Mouse (Mus musculus): Measurements from ENCODE around the gene Tmem94. TPM values are rescaled to one million over a fixed set of nuclear protein-coding genes. Genes with fewer than 3 reads are reported as not detected.
"Not testable (repeated sequence)": the region's sequence is repeated elsewhere in the genome, so short reads cannot be mapped to it uniquely, and the experiment has no call there.

The Tmem94 gene
- polyA plus RNA-seq, 1 experiment from 2014 or later: 30.9 TPM

DNA sequence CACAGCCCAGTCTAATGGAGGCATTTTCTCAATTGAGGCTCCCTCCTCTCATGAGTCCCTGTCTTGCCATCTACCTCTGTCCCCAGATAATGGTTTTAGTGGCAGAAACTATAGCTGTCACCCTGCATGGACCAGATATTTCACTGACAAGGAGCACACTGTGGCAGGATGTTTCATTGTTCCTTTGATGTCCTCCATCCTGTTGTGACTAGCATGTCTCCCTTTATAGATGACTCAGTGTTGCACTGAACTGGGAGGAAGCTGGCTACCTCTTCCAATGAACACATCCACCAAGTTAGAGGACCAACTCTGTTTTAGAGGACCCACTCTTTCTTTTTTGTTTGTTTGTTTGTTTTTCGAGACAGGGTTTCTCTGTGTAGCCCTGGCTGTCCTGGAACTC, 19.1 kb upstream of the Tmem94 start:
- no peak for ATAC-seq (ENCODE audit: low FRiP score)
- Histone ChIP-seq H3K9ac (no peak overlapping the region), H3K36me3 (no peaks in the 10 kb centered on the region), H3K27ac (no peak overlapping the region), H3K4me3 (no peak overlapping the region), H3K9me3 (no peaks in the 10 kb centered on the region), H3K27me3 (no peaks in the 10 kb centered on the region), H3K4me1 (replicated peaks) (peaks cover 8% of the 10 kb centered on the region), H3K4me2 (no peak overlapping the region)
- WGBS: 92% methylated on average over 1 of the region's 1 CpGs

DNA sequence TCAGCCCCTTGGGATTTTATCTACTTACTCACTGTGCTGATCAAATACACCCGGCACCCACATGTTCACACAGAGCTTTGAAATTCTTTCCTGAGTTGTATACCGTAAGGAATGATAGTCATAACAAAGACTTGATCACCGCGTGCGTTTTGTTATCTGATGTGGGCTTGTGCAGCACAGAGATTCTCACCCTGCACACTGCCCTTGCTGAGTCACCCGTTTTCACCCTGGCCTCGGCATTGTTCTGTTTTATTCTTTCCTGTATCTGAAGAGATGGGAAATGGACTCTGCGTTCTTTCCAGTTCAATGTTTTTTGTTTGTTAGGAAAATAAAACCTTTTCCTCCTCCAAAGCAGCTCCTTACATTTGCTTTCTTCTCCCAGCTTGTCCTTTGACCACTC, 18.5 kb upstream of the Tmem94 start:
- Histone ChIP-seq H3K9me3 (no peaks in the 10 kb centered on the region), H3K27me3 (no peaks in the 10 kb centered on the region), H3K4me2 (peak overlapping the region; percentile 43), H3K9ac (no peak overlapping the region), H3K4me1 (replicated peaks) (peaks cover 8% of the 10 kb centered on the region), H3K27ac (no peak overlapping the region), H3K36me3 (no peaks in the 10 kb centered on the region), H3K4me3 (no peak overlapping the region)
- 53% methylated on average over 8 of the region's 8 CpGs for WGBS
- no peak for ATAC-seq (ENCODE audit: low FRiP score)

DNA sequence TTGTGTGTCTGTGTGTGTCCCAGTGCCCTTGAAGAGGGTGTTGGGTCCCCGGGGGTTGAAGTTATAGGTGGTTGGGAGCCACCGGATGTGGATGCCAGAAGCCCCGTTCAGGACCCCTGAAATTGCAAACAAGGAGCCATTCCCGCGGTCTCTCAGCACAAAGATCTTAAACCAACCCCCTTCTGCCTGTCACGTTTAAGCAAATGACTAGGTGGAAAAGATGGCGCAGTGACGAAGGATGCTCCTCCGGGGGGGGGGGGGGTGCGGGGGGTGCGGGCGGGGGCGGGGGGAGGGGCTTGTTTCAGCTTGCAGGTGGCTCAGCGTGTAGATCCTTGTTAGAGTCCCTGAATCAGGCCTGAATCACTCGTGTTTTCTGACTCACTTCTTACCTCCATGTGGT, 17.9 kb upstream of the Tmem94 start:
- H3K4me2 ChIP-seq: peak overlapping the region; percentile 43
- peaks cover 8% of the 10 kb centered on the region for H3K4me1 ChIP-seq (replicated peaks)
- no peaks in the 10 kb centered on the region for H3K36me3 ChIP-seq
- no peaks in the 10 kb centered on the region for H3K9me3 ChIP-seq
- no peaks in the 10 kb centered on the region for H3K27me3 ChIP-seq
- H3K27ac ChIP-seq: no peak overlapping the region
- peak overlapping the region; percentile 15 for H3K4me3 ChIP-seq
- ATAC-seq (ENCODE audit: low FRiP score): no peak
- peak overlapping the region; percentile 53; the same call in 1 of the 2 replicates for H3K9ac ChIP-seq
- 10% methylated on average over 15 of the region's 15 CpGs for WGBS

DNA sequence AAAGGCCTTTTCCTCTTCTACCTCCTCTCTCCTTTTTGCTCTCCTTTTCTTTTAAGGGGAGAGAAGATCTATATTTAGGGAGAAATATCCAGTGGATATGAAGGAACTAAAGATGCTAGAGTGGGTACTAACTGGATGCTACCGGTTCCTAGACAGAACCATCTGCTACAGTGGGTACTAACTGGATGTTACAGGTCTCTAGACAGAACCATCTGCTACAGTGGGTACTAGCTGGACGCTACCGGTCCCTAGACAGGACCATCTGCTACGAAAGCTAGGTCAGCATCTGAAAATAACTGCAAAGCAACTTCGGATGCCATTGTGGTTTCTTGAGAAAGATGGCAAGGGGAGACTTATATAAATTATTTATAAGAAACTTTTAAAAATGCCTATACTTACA, 15.4 kb upstream of the Tmem94 start:
- H3K4me1 ChIP-seq (replicated peaks): peaks cover 13% of the 10 kb centered on the region
- ATAC-seq (ENCODE audit: low FRiP score): no peak
- 84% methylated on average over 5 of the region's 5 CpGs for WGBS
- no peak overlapping the region for H3K4me2 ChIP-seq
- no peak overlapping the region for H3K9ac ChIP-seq
- no peak overlapping the region for H3K27ac ChIP-seq
- H3K9me3 ChIP-seq: no peaks in the 10 kb centered on the region
- H3K36me3 ChIP-seq: no peaks in the 10 kb centered on the region
- no peaks in the 10 kb centered on the region for H3K27me3 ChIP-seq
- H3K4me3 ChIP-seq: no peak overlapping the region

DNA sequence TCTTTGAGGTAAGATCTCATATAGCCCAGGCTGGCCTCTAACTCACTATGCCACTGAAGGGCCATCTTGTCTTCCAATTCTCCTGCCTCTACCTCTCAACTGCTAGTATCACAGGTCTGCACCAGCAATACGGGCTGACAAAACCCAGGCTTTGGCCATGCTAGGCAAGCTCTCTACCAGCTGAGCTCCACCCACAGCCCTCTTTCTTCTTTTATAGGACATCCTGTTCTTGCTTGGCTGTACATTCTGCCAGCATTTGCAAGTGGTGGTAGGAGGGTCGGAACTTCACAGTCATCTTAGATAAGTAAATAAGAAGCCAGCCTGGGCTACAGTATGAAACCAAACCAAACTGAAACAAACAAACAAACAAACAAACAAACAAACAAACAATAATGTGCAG, 13.5 kb upstream of the Tmem94 start:
- Histone ChIP-seq H3K9me3 (no peaks in the 10 kb centered on the region), H3K4me2 (no peak overlapping the region), H3K4me1 (replicated peaks) (peaks cover 13% of the 10 kb centered on the region), H3K9ac (no peak overlapping the region), H3K27me3 (no peaks in the 10 kb centered on the region), H3K4me3 (no peak overlapping the region), H3K27ac (no peak overlapping the region), H3K36me3 (no peaks in the 10 kb centered on the region)
- 68% methylated on average over 2 of the region's 2 CpGs for WGBS
- no peak for ATAC-seq (ENCODE audit: low FRiP score)

DNA sequence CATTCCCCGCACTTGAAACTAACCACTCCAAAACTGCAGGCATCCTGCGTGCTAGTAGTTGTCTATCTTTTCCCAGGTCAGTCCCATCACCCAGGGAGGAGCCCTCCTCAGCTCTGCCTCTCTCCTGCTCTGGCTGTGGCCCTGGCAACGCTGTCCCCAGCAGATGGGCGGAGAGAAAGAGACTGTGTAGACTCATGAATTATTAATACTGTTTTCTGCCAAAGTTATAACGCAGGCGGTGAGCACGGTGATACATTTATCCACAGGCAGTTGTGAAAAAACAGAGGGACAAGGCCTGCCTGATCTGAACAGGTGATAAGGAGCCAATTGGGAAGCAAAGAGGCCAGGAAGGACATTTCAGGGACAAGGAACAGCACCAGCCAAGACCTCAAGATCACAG, 12.6 kb upstream of the Tmem94 start:
- H3K4me3 ChIP-seq: no peak overlapping the region
- H3K9ac ChIP-seq: no peak overlapping the region
- peak overlapping the region; percentile 44; the same call in 1 of the 2 replicates for H3K27ac ChIP-seq
- peaks cover 7% of the 10 kb centered on the region; the same call in 1 of the 2 replicates for H3K4me1 ChIP-seq (replicated peaks)
- no peaks in the 10 kb centered on the region for H3K36me3 ChIP-seq
- H3K9me3 ChIP-seq: no peaks in the 10 kb centered on the region
- 22% methylated on average over 7 of the region's 7 CpGs for WGBS
- ATAC-seq (ENCODE audit: low FRiP score): no peak
- no peaks in the 10 kb centered on the region for H3K27me3 ChIP-seq
- H3K4me2 ChIP-seq: no peak overlapping the region

DNA sequence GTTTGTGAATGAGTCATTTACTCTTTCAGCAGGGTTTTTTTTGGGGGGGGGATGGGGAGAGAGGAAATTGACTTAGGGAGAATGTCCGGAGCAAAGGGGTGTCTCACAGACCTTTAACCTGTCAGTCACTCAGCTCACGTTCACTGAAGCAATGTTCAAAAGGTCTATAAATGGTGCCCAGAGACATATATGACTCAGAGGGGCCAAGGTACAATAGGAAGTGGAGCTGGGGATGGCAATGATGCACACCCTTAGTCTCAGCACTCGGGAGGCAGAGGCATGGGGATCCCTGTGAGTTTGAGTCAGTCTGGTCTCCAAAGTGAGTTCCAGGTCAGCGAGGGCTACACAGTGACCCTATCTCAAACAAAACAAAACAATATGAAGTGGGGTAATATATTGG, 11.7 kb upstream of the Tmem94 start:
- Histone ChIP-seq H3K9me3 (no peaks in the 10 kb centered on the region), H3K27me3 (no peaks in the 10 kb centered on the region), H3K27ac (no peak overlapping the region), H3K9ac (no peak overlapping the region), H3K36me3 (no peaks in the 10 kb centered on the region), H3K4me1 (replicated peaks) (peaks cover 6% of the 10 kb centered on the region; the same call in 1 of the 2 replicates), H3K4me2 (no peak overlapping the region), H3K4me3 (no peak overlapping the region)
- ATAC-seq (ENCODE audit: low FRiP score): no peak
- WGBS: 78% methylated on average over 4 of the region's 4 CpGs

DNA sequence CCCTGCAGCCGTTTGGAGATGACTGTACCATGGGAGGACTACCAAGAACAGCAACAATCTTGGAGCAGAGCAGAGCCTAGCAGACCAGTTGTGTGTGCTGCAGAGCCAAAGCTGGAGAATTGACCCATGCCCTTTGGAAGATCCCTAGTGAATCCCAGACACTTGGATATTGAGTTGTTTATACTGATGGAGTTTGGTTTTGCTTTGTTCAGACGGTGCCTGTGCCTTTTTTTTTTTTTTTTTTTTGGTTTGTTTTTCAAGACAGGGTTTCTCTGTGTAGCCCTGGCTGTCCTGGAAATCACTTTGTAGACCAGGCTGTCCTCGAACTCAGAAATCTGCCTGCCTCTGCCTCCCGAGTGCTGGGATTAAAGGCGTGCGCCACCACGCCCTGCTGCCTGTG, 3.1 kb upstream of the Tmem94 start:
- not testable (repeated sequence) for H3K36me3 ChIP-seq; H3K4me3 ChIP-seq; H3K27ac ChIP-seq; H3K9ac ChIP-seq; H3K27me3 ChIP-seq; H3K4me2 ChIP-seq; ATAC-seq (ENCODE audit: low FRiP score); H3K9me3 ChIP-seq
- peaks cover 15% of the 10 kb centered on the region for H3K4me1 ChIP-seq (replicated peaks)
- WGBS: 92% methylated on average over 7 of the region's 7 CpGs

DNA sequence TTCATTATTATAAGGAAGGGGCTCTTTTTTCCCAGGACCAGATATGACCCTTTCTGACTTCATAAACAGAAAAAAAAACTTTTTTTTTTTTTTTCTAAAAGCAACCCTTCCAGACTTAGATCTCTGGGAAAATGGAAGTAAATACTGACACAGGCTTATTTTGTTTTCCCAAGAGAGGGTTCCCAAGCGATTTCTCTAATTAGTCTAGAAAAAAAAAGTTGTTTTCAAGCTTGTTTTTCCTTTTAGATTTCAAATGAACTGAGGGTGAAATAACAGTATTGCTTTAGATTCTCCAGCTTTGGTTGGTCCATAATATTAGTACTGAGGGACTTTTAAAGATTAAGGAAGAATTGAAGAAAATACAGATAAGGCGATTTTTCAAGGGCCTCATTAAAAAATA, 535 bp upstream of the Tmem94 start:
- Histone ChIP-seq H3K4me2 (peak overlapping the region; percentile 53), H3K36me3 (no peaks in the 10 kb centered on the region), H3K9ac (peak overlapping the region; percentile 96), H3K9me3 (no peaks in the 10 kb centered on the region), H3K4me1 (replicated peaks) (peaks cover 36% of the 10 kb centered on the region), H3K27ac (peak overlapping the region; percentile 73; the same call in 1 of the 2 replicates), H3K4me3 (peak overlapping the region; percentile 77), H3K27me3 (no peaks in the 10 kb centered on the region)
- 27% methylated on average over 2 of the region's 2 CpGs for WGBS
- no peak for ATAC-seq (ENCODE audit: low FRiP score)

DNA sequence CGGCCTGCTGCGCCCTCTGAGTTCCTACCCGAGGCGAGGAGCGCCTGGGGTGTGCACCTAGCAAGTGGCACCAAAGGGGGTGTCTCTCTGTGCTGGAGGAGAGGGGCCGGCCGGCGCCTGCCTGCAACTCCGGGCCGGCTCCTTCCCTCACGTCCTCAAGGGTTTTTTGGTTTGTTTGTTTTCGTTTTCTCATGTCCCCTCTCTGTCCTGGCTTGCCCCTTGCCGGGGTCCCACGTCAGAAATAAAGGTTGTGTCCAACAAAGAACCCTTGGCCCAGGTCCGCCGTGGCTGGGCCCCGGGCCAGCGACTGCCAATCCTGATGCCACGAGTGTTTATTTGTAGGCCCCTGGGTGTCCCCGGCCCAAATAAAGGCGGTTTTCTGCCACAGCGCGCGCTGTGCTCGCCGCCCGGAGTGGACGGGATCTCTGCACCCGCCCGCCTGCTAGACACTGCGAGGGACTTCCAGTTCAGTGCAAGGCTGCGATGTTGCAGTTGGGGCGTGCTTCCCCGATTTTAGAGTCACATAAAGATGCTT, 441 bp downstream of the Tmem94 start:
- WGBS: 1% methylated on average over 34 of the region's 34 CpGs
- peak overlapping the region; percentile 62 for H3K4me2 ChIP-seq
- no peaks in the 10 kb centered on the region for H3K9me3 ChIP-seq
- peaks cover 42% of the 10 kb centered on the region for H3K4me1 ChIP-seq (replicated peaks)
- H3K36me3 ChIP-seq: no peaks in the 10 kb centered on the region
- peak overlapping the region; percentile 77 for H3K4me3 ChIP-seq
- H3K27me3 ChIP-seq: no peaks in the 10 kb centered on the region
- peak overlapping the region; percentile 96 for H3K9ac ChIP-seq
- ATAC-seq (ENCODE audit: low FRiP score): peak; percentile 88
- peak overlapping the region; percentile 92 for H3K27ac ChIP-seq

DNA sequence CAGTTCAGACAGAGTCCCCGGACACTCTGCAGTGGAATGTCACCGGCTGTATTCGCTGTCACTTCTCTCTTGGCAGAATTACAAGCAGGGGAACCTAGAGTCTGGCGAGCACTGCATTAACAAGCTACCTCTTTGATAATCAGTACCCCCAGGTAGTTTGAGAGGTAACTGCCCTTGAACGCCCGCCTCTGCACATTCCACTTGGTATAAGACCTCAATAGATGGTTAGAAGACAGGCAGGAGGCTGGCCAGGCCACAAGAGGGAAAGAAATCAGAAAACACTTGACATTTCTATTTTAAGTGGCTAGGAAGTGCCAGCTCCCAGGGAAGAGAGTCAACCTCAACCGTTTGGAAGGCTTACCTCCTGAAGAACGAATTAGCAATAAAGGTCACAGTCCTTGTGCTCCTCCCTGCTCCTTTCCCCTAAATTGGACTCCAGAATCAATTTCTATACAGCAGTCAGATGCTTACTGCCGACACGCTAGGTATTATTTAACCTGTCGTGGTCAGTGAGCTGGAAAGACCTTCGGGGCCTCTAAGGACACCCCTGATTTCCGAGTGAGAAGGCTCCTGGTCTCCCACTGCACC, 1.2 kb downstream of the Tmem94 start:
- peak overlapping the region; percentile 96 for H3K9ac ChIP-seq
- H3K4me1 ChIP-seq (replicated peaks): peaks cover 42% of the 10 kb centered on the region
- no peak for ATAC-seq (ENCODE audit: low FRiP score)
- peak overlapping the region; percentile 77 for H3K4me3 ChIP-seq
- peak overlapping the region; percentile 92 for H3K27ac ChIP-seq
- no peaks in the 10 kb centered on the region for H3K36me3 ChIP-seq
- H3K27me3 ChIP-seq: no peaks in the 10 kb centered on the region
- H3K9me3 ChIP-seq: no peaks in the 10 kb centered on the region
- 38% methylated on average over 13 of the region's 13 CpGs for WGBS
- H3K4me2 ChIP-seq: peak overlapping the region; percentile 62

DNA sequence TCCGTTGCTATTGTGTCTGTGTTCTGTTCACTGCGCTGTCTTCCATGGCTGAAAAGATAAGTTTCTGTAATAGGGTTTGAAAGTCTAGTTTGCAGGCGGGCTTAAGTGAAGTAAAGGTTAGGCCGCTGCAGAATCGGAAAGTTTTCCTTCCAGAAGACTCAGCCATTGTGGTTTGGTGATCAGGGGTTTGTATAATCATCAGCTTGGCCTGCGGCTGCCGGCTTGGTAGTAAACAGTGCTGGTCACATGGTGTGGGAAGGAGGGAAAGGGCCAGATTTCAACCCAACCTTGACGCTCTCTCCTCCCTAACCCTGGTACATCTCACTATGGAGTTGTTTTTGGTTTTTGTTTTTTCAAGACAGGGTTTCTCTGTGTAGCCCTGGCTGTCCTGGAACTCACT, 1.7 kb downstream of the Tmem94 start:
- no peak for ATAC-seq (ENCODE audit: low FRiP score)
- WGBS: 95% methylated on average over 8 of the region's 8 CpGs
- no peaks in the 10 kb centered on the region for H3K27me3 ChIP-seq
- H3K4me1 ChIP-seq (replicated peaks): peaks cover 42% of the 10 kb centered on the region
- peak overlapping the region; percentile 96 for H3K9ac ChIP-seq
- peak overlapping the region; percentile 92 for H3K27ac ChIP-seq
- peak overlapping the region; percentile 77 for H3K4me3 ChIP-seq
- H3K9me3 ChIP-seq: no peaks in the 10 kb centered on the region
- H3K36me3 ChIP-seq: no peaks in the 10 kb centered on the region
- peak overlapping the region; percentile 62 for H3K4me2 ChIP-seq

DNA sequence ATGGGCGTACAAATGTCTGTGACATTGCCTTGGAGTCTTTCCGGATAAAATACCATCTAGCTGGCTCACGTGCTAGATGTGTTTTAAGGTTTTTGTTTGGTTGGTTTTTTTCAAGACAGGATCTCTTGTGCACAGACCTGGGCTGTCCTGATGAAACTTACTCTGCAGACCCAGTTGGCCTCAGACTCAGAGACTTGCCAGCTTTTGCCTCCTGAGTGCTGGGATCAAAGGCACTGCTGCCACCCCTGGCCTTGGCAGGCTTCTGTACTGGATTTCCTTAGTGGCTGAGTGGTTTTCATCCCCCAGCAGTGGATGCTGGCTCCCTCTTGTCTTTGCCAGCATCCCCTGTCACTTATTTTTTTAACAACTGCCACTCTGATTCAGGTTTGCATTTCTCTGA, 3.7 kb downstream of the Tmem94 start:
- Histone ChIP-seq H3K27ac (0 out of 2 replicates have a peak overlapping the region, but pooled peaks have one; percentile 35), H3K4me3 (no peak overlapping the region), H3K9ac (no peak overlapping the region), H3K4me2 (no peak overlapping the region), H3K4me1 (replicated peaks) (peaks cover 42% of the 10 kb centered on the region), H3K36me3 (no peaks in the 10 kb centered on the region), H3K9me3 (no peaks in the 10 kb centered on the region), H3K27me3 (no peaks in the 10 kb centered on the region)
- no peak for ATAC-seq (ENCODE audit: low FRiP score)
- 86% methylated on average over 3 of the region's 3 CpGs for WGBS

Data from hindbrain, embryonic 13.5 days (tissue).